Mouse (Mus musculus) lung, embryonic 14.5 days (tissue): ENCODE measurements at regions not wholly inside any gene's neighbourhood (a gene's known extent, or its start where the extent isn't known, plus 50 kb on each side); places are given as distances from the start of the nearest gene placed in this dataset.

Source experiments
- ATAC-seq: fragments of 200-750 bp; cut with Nextera tagmentation; 2 replicates; pipeline ENCODE4 v1.8.0; 2017; ENCODE audit warnings: mild to moderate bottlenecking, moderate TSS enrichment, moderate library complexity; ENCODE audit not compliant: insufficient read depth
- DNase-seq: peaks from one replicate; pipeline ENCODE4 v3.0.0-alpha.2; 2015
- H3K27ac ChIP-seq: fragments of 300-500 bp; sonication (generic); 2 replicates; pipeline ENCODE4 v1.5.1; 2014; ENCODE audit warnings: low read depth, mild to moderate bottlenecking, moderate library complexity
- H3K27me3 ChIP-seq: fragments of 300-500 bp; sonication (generic); 2 replicates; pipeline ENCODE4 v1.6.1; 2014; ENCODE audit warnings: low read length, control low read depth; ENCODE audit not compliant: insufficient read depth
- H3K36me3 ChIP-seq: fragments of 300-500 bp; sonication (generic); 2 replicates; pipeline ENCODE4 v1.6.1; 2014; ENCODE audit warnings: control low read depth; ENCODE audit not compliant: insufficient read depth
- H3K4me1 ChIP-seq: fragments of 300-500 bp; sonication (generic); 2 replicates; pipeline ENCODE4 v1.6.1; 2014; ENCODE audit warnings: antibody characterized with exemption, control low read depth; ENCODE audit not compliant: insufficient read depth
- H3K4me2 ChIP-seq: fragments of 300-500 bp; sonication (generic); 2 replicates; pipeline ENCODE4 v1.6.1; 2014; ENCODE audit warnings: mild to moderate bottlenecking
- H3K4me3 ChIP-seq: fragments of 300-500 bp; sonication (generic); 2 replicates; pipeline ENCODE4 v1.5.1; 2014; ENCODE audit warnings: low read depth, low read length
- H3K9ac ChIP-seq: fragments of 300-500 bp; sonication (generic); 2 replicates; pipeline ENCODE4 v1.6.1; 2014
- H3K9me3 ChIP-seq: fragments of 300-500 bp; sonication (generic); 2 replicates; pipeline ENCODE4 v1.6.1; 2016; ENCODE audit warnings: low read depth, low read length, control low read depth
- CTCF ChIP-seq: IDR thresholded peaks from 2 replicates; pipeline ENCODE4 v1.5.1; 2016; ENCODE audit warnings: antibody characterized with exemption, low read depth
- WGBS: fragments of 180-500 bp; shearing (Covaris S2); extraction: QIAGEN DNeasy Blood & Tissue Kit; methylation state at CpG from one replicate; pipeline ENCODE4 v1.1.7; 2014; 5-methylcytosine and 5-hydroxymethylcytosine counted together

DNA sequence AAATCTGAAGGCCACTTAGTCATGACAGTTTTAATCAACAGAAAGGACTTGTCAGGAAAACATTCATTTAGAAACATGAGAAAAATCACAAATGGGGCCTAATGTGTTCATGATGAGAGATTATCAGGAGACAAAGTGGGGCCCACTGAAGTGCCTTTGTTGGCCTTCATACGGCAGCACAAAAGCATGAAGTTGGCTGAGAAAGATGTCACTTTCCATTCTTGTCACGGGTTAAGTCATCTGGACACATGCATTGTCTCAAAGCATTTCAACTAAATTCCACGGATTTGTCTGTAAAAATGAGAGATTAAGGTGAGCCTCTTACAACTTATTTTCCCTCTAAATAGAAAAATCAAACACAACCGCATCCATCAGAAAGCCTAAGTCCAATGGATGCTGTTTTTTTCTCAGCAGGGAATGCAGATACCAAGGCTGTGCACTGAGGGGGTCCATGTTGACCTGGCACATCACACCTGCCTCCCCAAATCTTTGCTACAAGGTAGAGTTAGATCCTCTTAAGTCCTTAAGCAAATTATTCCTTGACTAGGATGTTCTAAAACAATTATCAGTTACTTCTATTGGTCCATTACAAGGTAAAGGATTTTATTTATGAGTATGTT is 1679.2 kb downstream of the 4930444P10Rik start:
- no peak overlapping the region for H3K27ac ChIP-seq
- H3K4me2 ChIP-seq, result no peak overlapping the region
- DNase-seq, result no peak
- no peaks in the 10 kb centered on the region for H3K36me3 ChIP-seq
- no peaks in the 10 kb centered on the region for H3K9me3 ChIP-seq
- TF ChIP-seq CTCF, result no peak
- 61% methylated on average over 4 of the region's 4 CpGs for WGBS
- H3K9ac ChIP-seq, result no peak overlapping the region
- H3K4me3 ChIP-seq, result no peak overlapping the region
- no peaks in the 10 kb centered on the region for H3K4me1 ChIP-seq
- no peaks in the 10 kb centered on the region for H3K27me3 ChIP-seq
- ATAC-seq, result no peak

GRCm38 (mm10) chr1:14369957-14370833 is 1722.9 kb downstream of the 4930444P10Rik start:
- Histone ChIP-seq H3K4me3 (no peak overlapping the region), H3K9ac (no peak overlapping the region), H3K27me3 (no peaks in the 10 kb centered on the region), H3K27ac (no peak overlapping the region), H3K36me3 (no peaks in the 10 kb centered on the region), H3K4me1 (no peaks in the 10 kb centered on the region), H3K4me2 (no peak overlapping the region), H3K9me3 (no peaks in the 10 kb centered on the region)
- DNase-seq (no peak), ATAC-seq (no peak)
- TF ChIP-seq CTCF, result no peak
- 84% methylated on average over 3 of the region's 3 CpGs for WGBS

DNA sequence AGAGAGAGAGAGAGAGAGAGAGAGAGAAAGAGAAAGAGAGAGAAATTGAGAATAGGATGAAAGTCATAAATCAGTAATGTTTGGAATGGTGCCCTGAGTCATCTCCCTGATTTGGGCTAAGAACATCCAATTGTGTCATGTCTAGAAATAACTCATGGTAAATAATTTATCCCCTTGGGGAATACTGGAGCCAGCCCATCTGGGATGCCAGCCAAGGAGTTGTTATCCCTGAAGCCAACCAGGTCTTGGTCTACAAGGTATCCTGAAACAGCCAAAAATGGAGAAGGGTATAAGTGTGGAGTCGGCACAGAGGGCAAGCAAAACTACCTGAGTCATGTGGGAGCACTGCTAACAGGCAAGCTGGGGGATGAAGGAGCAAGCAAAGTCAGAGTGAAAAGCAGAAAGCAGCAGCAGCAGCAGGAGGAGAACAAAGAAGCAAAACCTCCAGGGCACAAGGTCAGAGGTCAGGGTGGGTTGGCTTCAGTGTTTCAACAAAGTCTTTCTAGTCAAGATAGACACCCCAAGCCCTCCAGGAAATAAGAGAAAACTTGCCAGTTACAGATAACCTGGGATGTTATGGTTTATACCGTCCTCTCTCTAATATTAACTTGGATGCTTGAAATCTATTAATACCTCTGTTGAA is 1733.0 kb downstream of the 4930444P10Rik start:
- no peaks in the 10 kb centered on the region for H3K36me3 ChIP-seq
- DNase-seq (peak; percentile 49), ATAC-seq (0 out of 2 replicates have a peak, but pooled peaks have one; percentile 21)
- no peak overlapping the region for H3K4me2 ChIP-seq
- no peaks in the 10 kb centered on the region for H3K9me3 ChIP-seq
- H3K9ac ChIP-seq, result no peak overlapping the region
- no peaks in the 10 kb centered on the region for H3K4me1 ChIP-seq
- WGBS, result 55% methylated on average over 2 of the region's 2 CpGs
- H3K4me3 ChIP-seq, result no peak overlapping the region
- no peaks in the 10 kb centered on the region for H3K27me3 ChIP-seq
- no peak for TF ChIP-seq CTCF
- no peak overlapping the region for H3K27ac ChIP-seq
